Mouse (Mus musculus) liver, embryonic 14.5 days (tissue): ENCODE measurements around the gene Ikzf1. TPM values are rescaled to one million over a fixed set of nuclear protein-coding genes. Genes with fewer than 3 reads are reported as not detected.

Experiments
- ATAC-seq: fragments of 200-750 bp; cut with Nextera tagmentation; 2 replicates; pipeline ENCODE4 v1.8.0; 2017; ENCODE audit warnings: moderate number of reproducible peaks, mild to moderate bottlenecking, moderate library complexity; ENCODE audit not compliant: insufficient read depth
- DNase-seq, 3 experiments: peaks; one replicate each; pipeline ENCODE4 v3.0.0-alpha.2; 2012 to 2013; ENCODE audit warnings: low read depth in 3 of 3, low spot score in 3 of 3
- H3K27ac ChIP-seq: fragments of 300-500 bp; sonication (generic); 2 replicates; pipeline ENCODE4 v1.5.1; 2014; ENCODE audit warnings: moderate library complexity, mild to moderate bottlenecking, control low read depth, inconsistent platforms
- H3K27me3 ChIP-seq: fragments of 300-500 bp; sonication (generic); 2 replicates; pipeline ENCODE4 v1.6.1; 2014; ENCODE audit warnings: mild to moderate bottlenecking, low read length, moderate library complexity; ENCODE audit not compliant: control insufficient read depth, insufficient read depth
- H3K36me3 ChIP-seq: fragments of 300-500 bp; sonication (generic); replicated peaks from 2 replicates; pipeline ENCODE4 v1.6.1; 2014; ENCODE audit warnings: low read depth; ENCODE audit not compliant: control insufficient read depth, insufficient read depth
- H3K4me1 ChIP-seq, 2 experiments: fragments of 200-500 bp in 1 of 2; fragments of 300-500 bp in 1 of 2; sonication (generic) in 1 of 2; replicated peaks; 2 replicates each; pipeline ENCODE4 v1.6.1; 2012 to 2014; ENCODE audit warnings: antibody characterized with exemption in 1 of 2, inconsistent platforms in 1 of 2, low read length in 1 of 2; ENCODE audit not compliant: control insufficient read depth in 2 of 2, insufficient read depth in 2 of 2
- H3K4me2 ChIP-seq: fragments of 300-500 bp; sonication (generic); 2 replicates; pipeline ENCODE4 v1.6.1; 2014; ENCODE audit warnings: low read depth, mild to moderate bottlenecking, control low read depth, moderate library complexity
- H3K4me3 ChIP-seq, 2 experiments: fragments of 200-500 bp in 1 of 2; fragments of 300-500 bp in 1 of 2; sonication (generic) in 1 of 2; 2 replicates each; pipeline ENCODE4 v1.5.1; 2012 to 2014; ENCODE audit warnings: low read depth in 2 of 2, low read length in 2 of 2, mild to moderate bottlenecking in 2 of 2, control low read depth in 1 of 2, inconsistent platforms in 1 of 2, moderate library complexity in 1 of 2; ENCODE audit not compliant: insufficient read depth in 1 of 2
- H3K9ac ChIP-seq: fragments of 300-500 bp; sonication (generic); replicated peaks from 2 replicates; pipeline ENCODE4 v1.6.1; 2014; ENCODE audit warnings: mild to moderate bottlenecking, control low read depth, moderate library complexity
- H3K9me3 ChIP-seq: fragments of 300-500 bp; sonication (generic); 2 replicates; pipeline ENCODE4 v1.6.1; 2016; ENCODE audit warnings: low read length, mixed read lengths; ENCODE audit not compliant: control insufficient read depth
- CTCF ChIP-seq: IDR thresholded peaks from 2 replicates; pipeline ENCODE4 v1.5.1; 2016; ENCODE audit warnings: antibody characterized with exemption, low read depth, control low read depth
- EP300 ChIP-seq: IDR thresholded peaks from 2 replicates; pipeline ENCODE4 v1.6.1; 2016; ENCODE audit warnings: antibody characterized with exemption, low read depth
- WGBS: fragments of 180-500 bp; shearing (Covaris S2); extraction: QIAGEN DNeasy Blood & Tissue Kit; methylation state at CpG from one replicate; pipeline ENCODE4 v1.1.7; 2014; ENCODE audit not compliant: insufficient replicate concordance; 5-methylcytosine and 5-hydroxymethylcytosine counted together
- polyA plus RNA-seq, 2 experiments: library from polyadenylated mRNA; depleted of rRNA in 1 of 2; stranded (reverse) in 1 of 2; unstranded in 1 of 2; fragments of >200 nt; fragmentation: Nextera tagmentation in 1 of 2; extraction: Ambion mirVana in 1 of 2; gene quantifications; 2 replicates each; pipeline versions ENCODE4 v1.2.1 to v1.2.3; 2012 to 2014

Ikzf1 gene
- polyA plus RNA-seq, 2 experiments: 46.6 to 65.4 TPM

DNA sequence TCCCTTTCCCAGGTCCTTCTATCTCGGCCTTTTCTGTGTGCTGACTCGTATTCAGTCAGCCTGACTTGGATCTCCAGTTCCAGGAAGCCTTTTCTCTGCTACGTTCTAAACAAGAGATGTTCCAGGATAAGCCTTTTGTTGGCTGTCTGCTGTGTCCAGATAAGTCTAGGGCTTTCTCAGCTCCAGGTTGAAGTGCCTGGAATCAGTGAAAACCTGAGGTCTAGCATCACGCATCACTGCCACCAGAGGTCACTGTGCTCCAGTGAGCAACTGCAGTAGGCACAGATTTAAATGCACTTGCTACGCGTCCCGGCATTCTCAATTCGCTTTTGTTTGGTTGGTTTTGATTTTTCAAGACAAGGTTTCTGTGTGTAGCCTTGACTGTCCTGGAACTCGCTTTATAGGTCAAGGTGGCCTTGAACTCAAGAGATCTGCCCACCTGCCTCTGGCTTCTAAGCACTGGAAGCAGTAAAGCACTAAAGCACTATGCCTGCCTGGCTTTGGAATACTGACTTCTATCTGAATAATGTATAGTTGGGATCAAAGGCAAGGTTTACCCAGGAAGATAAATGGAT, 127.2 kb downstream of the Ikzf1 start:
- TF ChIP-seq CTCF (peak; percentile 99), EP300 (peak; percentile 95)
- Histone ChIP-seq H3K9ac (no peak overlapping the region), H3K4me2 (peak overlapping the region; percentile 41), H3K36me3 (peaks cover 1% of the 10 kb centered on the region; the same call in 1 of the 2 replicates), H3K4me1 (peaks cover 46 to 49% of the 10 kb centered on the region in 2 experiments), H3K27ac (no peak overlapping the region; the same call in 1 of the 2 replicates), H3K9me3 (no peaks in the 10 kb centered on the region), H3K4me3 (no peak overlapping the region), H3K27me3 (no peaks in the 10 kb centered on the region)
- WGBS: 2% methylated on average over 9 of the region's 9 CpGs
- peak; percentile 41 for ATAC-seq
- DNase-seq: peak; percentile 88 to 93 (median 89)

- Histone ChIP-seq H3K4me1 (peaks cover 43 to 47% of the 10 kb centered on the region in 2 experiments), H3K36me3 (no peaks in the 10 kb centered on the region), H3K4me3 (peak overlapping the region; percentile 8 to 43), H3K27me3 (no peaks in the 10 kb centered on the region), H3K9ac (peak overlapping the region; percentile 58), H3K4me2 (peak overlapping the region; percentile 61), H3K27ac (peak overlapping the region; percentile 93), H3K9me3 (no peaks in the 10 kb centered on the region)
- ATAC-seq (peak; percentile 90), DNase-seq (peak; percentile 71 to 78 (median 76))
- WGBS: 17% methylated on average over 3 of the region's 3 CpGs
- TF ChIP-seq EP300: peak; percentile 95
- no peak for TF ChIP-seq CTCF
These were observed 130.9 kb downstream of the Ikzf1 start for GRCm38 (mm10) chr11:11815737-11816136.

DNA sequence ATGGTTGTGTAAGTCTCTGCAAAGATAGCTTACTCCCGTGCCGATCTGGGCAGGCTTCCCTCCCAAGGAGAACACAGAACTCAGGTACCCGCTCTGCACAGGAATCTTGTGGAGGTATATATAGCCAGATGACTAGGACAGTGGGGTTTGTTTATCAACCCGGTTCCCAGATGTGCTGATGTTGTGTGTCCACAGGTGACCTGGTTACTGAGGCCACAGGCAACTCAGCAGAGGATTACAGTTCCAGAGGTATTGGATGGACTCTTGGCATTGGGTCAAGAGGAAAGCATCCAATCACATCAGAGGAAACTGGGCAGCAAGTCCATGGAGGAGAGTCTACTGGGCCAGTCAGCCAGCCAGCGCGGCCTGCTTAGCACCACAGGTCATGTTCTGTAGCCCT, 134.0 kb downstream of the Ikzf1 start:
- ATAC-seq (no peak), DNase-seq (no peak)
- no peak overlapping the region for H3K9ac ChIP-seq
- H3K27me3 ChIP-seq: no peaks in the 10 kb centered on the region
- no peak overlapping the region for H3K4me2 ChIP-seq
- no peak for TF ChIP-seq EP300
- no peak for TF ChIP-seq CTCF
- no peak overlapping the region for H3K4me3 ChIP-seq
- no peaks in the 10 kb centered on the region for H3K9me3 ChIP-seq
- no peaks in the 10 kb centered on the region for H3K36me3 ChIP-seq
- 84% methylated on average over 6 of the region's 6 CpGs for WGBS
- no peak overlapping the region for H3K27ac ChIP-seq
- H3K4me1 ChIP-seq: peaks cover 62 to 64% of the 10 kb centered on the region in 2 experiments

DNA sequence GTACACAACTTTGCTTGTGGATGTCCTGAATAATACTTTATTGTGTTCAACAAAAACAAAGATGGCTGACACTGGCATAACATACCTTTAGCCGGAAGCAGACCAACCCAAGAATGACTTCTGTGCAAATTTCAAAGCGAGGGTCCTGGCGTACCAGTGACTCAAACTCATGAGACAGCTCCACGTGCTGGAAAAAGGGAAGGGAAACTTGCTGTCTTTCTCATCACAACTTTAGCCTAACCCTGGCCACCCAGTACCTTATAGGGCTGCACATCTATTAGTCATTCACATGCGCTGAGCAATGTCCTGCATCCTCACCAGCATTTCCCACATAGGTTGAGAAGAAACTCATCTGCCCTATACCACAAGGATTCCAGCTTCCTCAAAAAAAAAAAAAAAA, 134.4 kb downstream of the Ikzf1 start:
- WGBS: 83% methylated on average over 5 of the region's 5 CpGs
- no peak for DNase-seq
- peaks cover 66% of the 10 kb centered on the region in 2 experiments for H3K4me1 ChIP-seq

DNA sequence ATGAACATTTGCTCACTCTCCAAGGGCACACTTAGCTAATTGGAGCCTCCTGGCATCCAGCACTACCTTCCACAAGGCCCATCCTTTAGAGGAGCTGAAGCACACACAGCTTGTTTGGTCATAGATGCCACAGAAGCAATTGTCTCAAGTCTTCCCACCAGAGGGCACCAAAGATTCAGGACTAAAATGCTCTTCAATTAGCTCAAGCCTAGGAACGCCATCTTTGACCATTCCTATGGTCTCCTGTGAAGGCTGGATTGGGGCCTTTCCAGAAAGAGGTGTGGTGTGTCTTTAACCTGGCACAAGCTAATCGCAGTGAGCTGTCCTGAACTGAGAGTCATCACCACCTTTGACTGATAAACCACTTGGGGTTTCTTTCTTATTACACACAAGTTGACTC, 135.4 kb downstream of the Ikzf1 start:
- peak overlapping the region; percentile 14 for H3K27ac ChIP-seq
- WGBS: 1% methylated on average over 2 of the region's 2 CpGs
- peaks cover 59 to 65% of the 10 kb centered on the region in 2 experiments for H3K4me1 ChIP-seq
- H3K27me3 ChIP-seq: no peaks in the 10 kb centered on the region; the same call in 1 of the 2 replicates
- peak; percentile 93 for TF ChIP-seq CTCF
- peak; percentile 58; the same call in 1 of the 2 replicates for TF ChIP-seq EP300
- H3K36me3 ChIP-seq: no peaks in the 10 kb centered on the region
- no peaks in the 10 kb centered on the region for H3K9me3 ChIP-seq
- H3K4me2 ChIP-seq: no peak overlapping the region
- DNase-seq (peak; percentile 79 to 91 (median 80)), ATAC-seq (peak; percentile 27)
- H3K9ac ChIP-seq: no peak overlapping the region
- H3K4me3 ChIP-seq: no peak overlapping the region

More for the DNA sequence above, 134.4 kb downstream of the Ikzf1 start:
- Histone ChIP-seq H3K4me3 (no peak overlapping the region), H3K9me3 (no peaks in the 10 kb centered on the region), H3K4me2 (no peak overlapping the region), H3K9ac (no peak overlapping the region), H3K27ac (no peak overlapping the region), H3K36me3 (no peaks in the 10 kb centered on the region), H3K27me3 (no peaks in the 10 kb centered on the region; the same call in 1 of the 2 replicates)
- no peak for ATAC-seq
- TF ChIP-seq CTCF (no peak), EP300 (no peak)
